Mouse (Mus musculus) olfactory bulb, adult 2 months (tissue): ENCODE data around the gene Kdelc2. TPM values are rescaled to one million over a fixed set of nuclear protein-coding genes. Genes with fewer than 3 reads are reported as not detected.

ENCODE experiments used
- H3K27ac ChIP-seq: fragments of 200-500 bp; 2 replicates; pipeline ENCODE4 v1.5.1; 2012; ENCODE audit warnings: low read depth, low read length; ENCODE audit not compliant: insufficient read depth
- H3K4me1 ChIP-seq: fragments of 200-500 bp; 2 replicates; pipeline ENCODE4 v1.6.1; 2012; ENCODE audit warnings: low read length; ENCODE audit not compliant: control insufficient read depth, insufficient read depth
- H3K4me3 ChIP-seq: fragments of 200-500 bp; 2 replicates; pipeline ENCODE4 v1.5.1; 2012; ENCODE audit warnings: mild to moderate bottlenecking, low read depth, low read length, moderate library complexity; ENCODE audit not compliant: insufficient read depth
- CTCF ChIP-seq: fragments of 200-500 bp; IDR thresholded peaks from 2 replicates; pipeline ENCODE4 v1.5.1; 2012; ENCODE audit warnings: low read depth, mild to moderate bottlenecking, low read length, moderate library complexity; ENCODE audit not compliant: insufficient read depth
- POLR2A ChIP-seq: fragments of 200-500 bp; IDR thresholded peaks from 2 replicates; pipeline ENCODE4 v1.6.1; 2012; ENCODE audit warnings: mild to moderate bottlenecking, low read depth, low read length, moderate library complexity; ENCODE audit not compliant: insufficient read depth
- WGBS: fragments of 180-500 bp; shearing (Covaris S2); methylation state at CpG from one replicate; pipeline ENCODE4 v1.1.7; 2018; 5-methylcytosine and 5-hydroxymethylcytosine counted together
- polyA plus RNA-seq: library from polyadenylated mRNA; stranded (reverse); fragments of >200 nt; gene quantifications from 2 replicates; pipeline ENCODE4 v1.2.4, GENCODE M21; 2012; ENCODE audit warnings: low replicate concordance; ENCODE audit not compliant: missing spikeins, insufficient read depth, insufficient read length

The Kdelc2 gene
- polyA plus RNA-seq, 1 experiment = not detected

- WGBS = 75% methylated on average over 6 of the region's 6 CpGs
- Histone ChIP-seq H3K4me1 (no peaks in the 10 kb centered on the region), H3K27ac (no peak overlapping the region), H3K4me3 (no peak overlapping the region)
- no peak for TF ChIP-seq CTCF
- TF ChIP-seq POLR2A = no peak
Observed at GRCm38 (mm10) chr9:53346402-53346801, 37.4 kb upstream of the Kdelc2 start.

- WGBS = 76% methylated on average over 1 of the region's 1 CpGs
- H3K4me3 ChIP-seq = no peak overlapping the region
- H3K4me1 ChIP-seq = no peaks in the 10 kb centered on the region
- H3K27ac ChIP-seq = no peak overlapping the region
- TF ChIP-seq CTCF (no peak), POLR2A (no peak)
Observed at GRCm38 (mm10) chr9:53349211-53349610, 34.6 kb upstream of the Kdelc2 start.

GRCm38 (mm10) chr9:53350331-53350730 lies 33.5 kb upstream of the Kdelc2 start:
- 72% methylated on average over 2 of the region's 2 CpGs for WGBS
- TF ChIP-seq CTCF (no peak), POLR2A (no peak)
- H3K27ac ChIP-seq = no peak overlapping the region
- no peaks in the 10 kb centered on the region for H3K4me1 ChIP-seq
- H3K4me3 ChIP-seq = no peak overlapping the region

GRCm38 (mm10) chr9:53351899-53352298 lies 31.9 kb upstream of the Kdelc2 start:
- H3K4me1 ChIP-seq = no peaks in the 10 kb centered on the region
- no peak overlapping the region for H3K27ac ChIP-seq
- no peak for TF ChIP-seq CTCF
- TF ChIP-seq POLR2A = no peak
- no peak overlapping the region for H3K4me3 ChIP-seq
- 90% methylated on average over 6 of the region's 6 CpGs for WGBS

- Histone ChIP-seq H3K27ac (no peak overlapping the region), H3K4me3 (no peak overlapping the region), H3K4me1 (no peaks in the 10 kb centered on the region)
- TF ChIP-seq POLR2A (no peak), CTCF (no peak)
- 90% methylated on average over 5 of the region's 5 CpGs for WGBS
Observed at GRCm38 (mm10) chr9:53353161-53353560, 30.7 kb upstream of the Kdelc2 start.

- Histone ChIP-seq H3K4me3 (no peak overlapping the region), H3K27ac (no peak overlapping the region), H3K4me1 (no peaks in the 10 kb centered on the region)
- 80% methylated on average over 14 of the region's 14 CpGs for WGBS
- TF ChIP-seq CTCF (no peak), POLR2A (no peak)
Observed at GRCm38 (mm10) chr9:53356219-53357155, 27.3 kb upstream of the Kdelc2 start.

GRCm38 (mm10) chr9:53371339-53371738 lies 12.5 kb upstream of the Kdelc2 start:
- 76% methylated on average over 3 of the region's 3 CpGs for WGBS
- Histone ChIP-seq H3K27ac (no peak overlapping the region), H3K4me1 (no peaks in the 10 kb centered on the region), H3K4me3 (no peak overlapping the region)
- TF ChIP-seq POLR2A (no peak), CTCF (no peak)

GRCm38 (mm10) chr9:53375907-53376306 lies 7.9 kb upstream of the Kdelc2 start:
- Histone ChIP-seq H3K4me1 (no peaks in the 10 kb centered on the region), H3K4me3 (no peak overlapping the region), H3K27ac (no peak overlapping the region)
- no peak for TF ChIP-seq CTCF
- TF ChIP-seq POLR2A = no peak
- 72% methylated on average over 4 of the region's 4 CpGs for WGBS

- WGBS = 87% methylated on average over 13 of the region's 13 CpGs
- Histone ChIP-seq H3K4me3 (no peak overlapping the region), H3K27ac (no peak overlapping the region), H3K4me1 (no peaks in the 10 kb centered on the region)
- TF ChIP-seq CTCF = no peak
Observed at GRCm38 (mm10) chr9:53376820-53377219, 7.0 kb upstream of the Kdelc2 start.
